Mouse (Mus musculus) fat pad, adult 2 months (tissue): ENCODE measurements around the gene Camta1.

Experiments
- DNase-seq: peaks from one replicate; pipeline ENCODE4 v3.0.0-alpha.2; 2011; ENCODE audit warnings: low read depth, low spot score; ENCODE audit errors: extremely low read depth

The Camta1 gene

DNA sequence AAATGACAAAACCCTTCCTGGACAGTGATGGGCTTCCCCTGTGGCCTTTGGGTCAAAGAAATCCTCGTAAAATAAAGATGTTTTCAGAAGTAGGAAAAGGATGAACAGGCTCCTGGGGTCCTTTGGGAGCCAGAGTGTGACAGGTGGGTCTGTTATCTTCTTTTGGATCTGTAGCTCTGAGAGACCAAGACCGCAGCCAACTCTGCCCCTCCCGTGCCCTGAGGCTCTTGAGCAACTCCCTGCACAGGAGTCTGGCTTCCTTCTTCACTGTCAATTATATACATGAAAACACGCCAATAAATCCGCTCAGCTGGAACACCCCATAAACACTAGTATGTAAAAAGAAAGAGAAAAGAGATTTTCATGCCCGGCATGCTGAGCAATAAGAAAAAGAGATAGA is 250.1 kb downstream of the Camta1 start:
- no peak for DNase-seq

DNA sequence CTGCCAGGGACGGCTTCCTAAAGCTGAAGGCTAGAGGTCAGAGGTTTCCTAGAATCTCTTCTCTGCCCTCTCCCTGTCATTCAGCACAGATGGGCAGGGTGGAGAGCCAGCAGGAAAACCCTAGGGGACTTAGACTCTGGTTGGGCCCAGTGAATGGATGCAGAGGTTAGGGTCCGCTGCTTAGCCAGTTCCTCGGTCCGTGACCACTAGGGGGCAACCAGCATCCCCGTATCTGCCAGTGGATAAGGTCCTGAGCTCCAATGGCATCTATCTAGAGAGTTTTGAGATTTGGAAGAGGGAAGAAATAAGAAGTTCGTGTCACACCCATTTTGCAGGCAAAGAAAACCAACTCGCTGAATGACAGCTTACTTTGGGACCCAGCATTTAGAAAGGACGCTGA is 251.4 kb downstream of the Camta1 start:
- no peak for DNase-seq

- no peak for DNase-seq
Measured at GRCm38 (mm10) chr4:151604907-151605306, 256.8 kb downstream of the Camta1 start.

- DNase-seq, result no peak
Measured at GRCm38 (mm10) chr4:151604481-151604880, 257.2 kb downstream of the Camta1 start.

GRCm38 (mm10) chr4:151603586-151603985 is 258.1 kb downstream of the Camta1 start:
- no peak for DNase-seq

- DNase-seq, result no peak
Measured at GRCm38 (mm10) chr4:151595116-151595515, 266.6 kb downstream of the Camta1 start.

- DNase-seq, result no peak
Measured at GRCm38 (mm10) chr4:151593042-151593441, 268.6 kb downstream of the Camta1 start.

DNA sequence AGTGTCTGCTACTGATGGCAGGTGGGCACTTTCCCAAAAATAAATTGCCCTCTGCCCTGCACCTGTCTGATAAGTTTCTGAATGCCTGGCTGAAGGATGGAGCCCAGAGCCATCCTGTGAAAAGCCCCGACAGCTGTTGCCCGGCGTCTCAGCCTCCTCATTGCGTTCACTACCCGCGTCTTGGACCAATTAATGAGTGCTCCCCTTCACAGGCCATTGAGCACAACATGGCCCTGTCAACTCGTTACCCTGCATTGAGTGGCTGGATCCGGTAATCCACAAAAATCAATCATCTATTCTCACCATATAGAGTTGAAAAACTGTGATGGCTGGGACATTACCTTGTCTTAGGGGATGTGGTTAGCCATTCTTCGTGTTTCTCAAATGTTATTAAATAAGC is 275.6 kb downstream of the Camta1 start:
- DNase-seq, result no peak

- DNase-seq, result no peak
Measured at GRCm38 (mm10) chr4:151577961-151578360, 283.7 kb downstream of the Camta1 start.

DNA sequence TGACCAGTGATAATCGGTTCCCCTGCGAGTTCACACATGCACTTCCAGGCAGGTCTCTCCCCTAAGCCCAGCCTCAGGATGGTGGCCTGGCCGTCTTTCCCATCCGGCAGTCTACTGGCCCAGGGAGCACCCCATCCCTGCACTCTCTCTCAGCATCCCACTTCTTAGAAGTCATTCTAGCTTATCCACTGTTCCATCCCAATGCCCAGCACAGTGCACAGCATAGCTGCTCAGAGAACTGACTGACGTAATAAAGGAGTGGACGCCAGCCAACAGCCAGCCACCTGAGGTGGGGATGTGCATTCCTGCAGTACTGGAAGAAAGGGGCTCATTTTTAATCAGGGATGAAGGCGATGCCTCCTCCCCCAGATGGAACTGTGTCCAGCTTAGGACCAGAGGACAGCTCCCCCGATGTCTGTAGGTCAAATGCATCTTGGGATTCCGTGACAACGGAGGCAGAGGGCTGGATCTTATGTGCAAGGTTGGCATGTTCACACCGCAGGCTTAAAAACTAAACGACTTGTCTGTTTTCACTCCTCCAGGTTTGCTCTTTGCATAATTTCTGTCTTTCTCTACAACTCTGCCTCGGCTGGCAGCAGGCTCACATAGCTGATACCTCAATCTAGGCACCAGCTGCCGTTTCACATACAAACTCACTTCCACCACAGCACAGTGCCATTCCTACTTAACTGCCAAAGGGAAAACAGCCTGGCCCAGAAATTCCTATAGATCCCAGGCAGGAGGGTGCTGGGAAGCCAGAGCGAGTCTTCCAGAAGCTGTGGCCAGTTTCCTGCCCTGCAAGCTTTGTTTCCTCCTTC is 285.2 kb downstream of the Camta1 start:
- DNase-seq, result no peak

DNA sequence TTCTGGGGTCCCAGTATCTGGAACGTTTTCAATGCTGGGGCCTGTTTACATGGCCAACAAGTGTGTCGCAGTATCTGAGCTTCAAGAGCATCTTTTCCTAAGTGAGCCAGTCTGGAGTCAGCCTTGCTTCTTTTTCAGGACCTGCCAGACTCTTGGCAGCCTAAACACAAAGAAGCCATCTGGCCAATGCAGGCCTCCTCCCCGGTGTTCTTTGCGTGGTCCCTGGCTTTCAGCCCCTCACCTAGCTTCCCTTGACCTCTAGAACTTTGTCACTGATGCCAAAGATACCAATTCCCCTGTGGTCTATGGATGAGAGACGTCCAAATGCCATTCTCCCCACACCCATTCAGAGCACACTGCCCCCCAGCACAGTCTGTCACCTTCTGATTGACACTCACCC is 289.0 kb downstream of the Camta1 start:
- no peak for DNase-seq

- DNase-seq, result no peak
Measured at GRCm38 (mm10) chr4:151569586-151569985, 292.1 kb downstream of the Camta1 start.

GRCm38 (mm10) chr4:151568887-151569286 is 292.8 kb downstream of the Camta1 start:
- no peak for DNase-seq

DNA sequence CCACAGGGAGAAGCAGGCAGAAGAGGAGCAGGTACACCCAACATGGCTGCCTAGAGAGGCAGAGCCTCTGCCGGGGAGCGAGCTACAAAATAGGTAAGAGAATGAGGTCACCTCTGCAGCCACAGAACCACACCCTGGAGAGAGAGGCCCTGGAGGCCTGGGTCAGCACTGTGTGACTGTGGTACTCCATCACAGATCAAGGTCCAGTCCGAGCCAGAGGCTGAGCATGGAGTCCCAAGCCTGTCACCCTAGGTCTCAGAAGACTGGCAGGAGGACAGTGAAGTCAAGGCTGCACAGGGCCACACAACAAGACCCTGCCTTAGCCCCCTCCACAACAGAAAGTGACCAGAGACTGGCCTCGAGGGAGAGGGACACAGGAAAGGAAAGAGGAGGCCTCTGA is 294.6 kb downstream of the Camta1 start:
- no peak for DNase-seq

DNA sequence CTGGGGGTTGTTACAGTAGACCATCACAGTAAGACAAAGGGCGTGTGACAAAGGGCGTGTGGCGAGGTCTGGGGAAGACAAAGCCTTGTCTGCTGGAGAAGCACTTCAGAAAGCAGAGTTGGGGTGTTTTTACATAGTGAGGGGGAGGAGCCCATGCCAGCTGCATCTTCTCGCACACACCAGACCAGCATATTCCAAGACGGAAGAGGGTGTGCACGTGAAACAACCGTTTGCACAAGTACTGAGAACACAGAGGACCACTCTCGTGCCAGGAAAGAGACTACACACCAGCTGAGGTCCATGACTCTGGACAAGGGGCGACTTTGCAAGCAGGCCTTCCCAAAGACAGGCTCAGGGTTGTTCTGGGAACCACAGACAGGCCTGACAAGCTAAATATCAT is 306.2 kb downstream of the Camta1 start:
- no peak for DNase-seq

GRCm38 (mm10) chr4:151549523-151549922 is 312.2 kb downstream of the Camta1 start:
- DNase-seq, result no peak

- no peak for DNase-seq
Measured at GRCm38 (mm10) chr4:151545452-151545851, 316.2 kb downstream of the Camta1 start.

DNA sequence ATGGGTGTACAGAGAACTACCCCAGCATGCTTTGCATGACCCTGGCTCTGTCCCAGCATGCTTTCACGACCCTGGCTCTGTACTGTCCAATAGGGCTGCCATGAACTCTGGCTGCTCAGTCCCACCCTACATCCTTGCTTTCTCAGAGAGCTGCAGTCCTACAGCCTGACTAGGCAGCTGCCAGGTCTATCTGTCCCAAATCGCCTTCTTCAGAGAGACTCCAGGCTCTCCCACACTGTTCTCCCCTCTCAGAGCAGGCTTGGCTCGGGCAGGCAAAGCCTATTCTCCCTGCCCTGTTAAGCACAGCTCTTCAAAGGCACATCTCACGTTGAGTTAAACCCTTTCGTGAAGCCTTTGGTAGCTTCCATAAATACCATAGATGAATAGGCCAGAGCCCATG is 317.5 kb downstream of the Camta1 start:
- DNase-seq, result no peak

DNA sequence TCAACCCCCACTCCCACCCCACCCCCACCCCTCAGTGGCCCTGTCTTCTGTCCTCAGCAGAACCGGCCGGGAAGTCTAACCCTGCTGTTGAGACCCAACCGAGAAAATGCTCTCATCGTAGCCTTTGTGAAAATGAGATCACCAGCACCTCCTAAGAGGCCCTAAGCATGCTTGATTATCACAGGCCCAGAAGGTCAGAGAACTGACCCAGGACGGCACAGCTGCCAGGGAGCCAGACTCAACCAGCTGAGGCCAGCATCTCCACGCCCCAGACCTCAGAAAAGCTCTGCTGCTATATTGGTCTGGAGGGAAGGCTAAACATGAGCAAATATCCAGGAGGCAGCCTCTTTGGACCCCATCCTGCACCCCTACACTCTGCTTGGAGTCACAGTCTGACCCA is 321.1 kb downstream of the Camta1 start:
- DNase-seq, result no peak

- no peak for DNase-seq
Measured at GRCm38 (mm10) chr4:151539881-151540280, 321.8 kb downstream of the Camta1 start.

GRCm38 (mm10) chr4:151539167-151539525 is 322.5 kb downstream of the Camta1 start:
- DNase-seq, result no peak

DNA sequence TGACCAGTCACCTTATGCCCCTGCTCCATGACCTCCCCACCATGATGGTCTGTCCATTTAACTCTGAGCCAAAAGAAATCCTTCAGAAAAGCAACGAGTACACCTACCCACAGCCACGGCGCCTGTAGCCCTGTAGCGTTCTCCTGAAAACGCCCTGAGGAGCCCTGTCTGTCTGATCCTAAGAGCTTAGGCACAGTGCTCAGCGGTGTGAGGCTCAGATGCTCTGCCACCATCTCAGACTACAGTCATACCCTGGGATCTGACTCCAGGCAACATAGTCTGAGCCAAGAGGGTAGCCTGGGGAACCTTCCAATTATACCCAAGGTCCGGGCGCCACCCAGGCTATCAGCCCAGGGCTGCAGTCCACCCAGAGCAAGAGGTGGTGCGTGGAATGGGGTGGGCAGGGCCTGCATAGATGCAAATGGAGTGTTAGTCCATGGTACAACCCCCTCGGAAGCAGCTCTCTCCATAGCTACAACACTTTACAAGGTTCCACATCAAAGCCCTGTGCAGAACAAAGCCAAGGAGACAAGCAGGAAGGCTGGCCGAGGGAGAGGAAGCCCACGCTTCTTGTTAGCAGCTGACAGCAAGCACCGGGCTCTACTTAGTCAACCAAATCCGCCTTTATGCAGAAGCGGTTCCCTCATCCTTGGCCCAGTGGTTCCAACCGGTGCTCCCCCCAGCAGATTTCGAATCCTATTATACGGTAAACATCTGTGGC is 323.1 kb downstream of the Camta1 start:
- DNase-seq, result no peak
